Mouse (Mus musculus) ES-Bruce4 (cell line): ENCODE results near the gene Krt35. TPM values are rescaled to one million over a fixed set of nuclear protein-coding genes. Genes with fewer than 3 reads are reported as not detected.

Experiments used
- H3K27ac ChIP-seq: 2 replicates; pipeline ENCODE4 v1.5.1; 2012; ENCODE audit warnings: low read length, inconsistent platforms; ENCODE audit not compliant: insufficient read depth
- H3K27me3 ChIP-seq: 2 replicates; pipeline ENCODE4 v1.6.1; 2012; ENCODE audit warnings: mild to moderate bottlenecking, low read length, inconsistent platforms; ENCODE audit not compliant: control insufficient read depth, poor library complexity, insufficient read depth, severe bottlenecking
- H3K36me3 ChIP-seq: 2 replicates; pipeline ENCODE4 v1.6.1; 2012; ENCODE audit warnings: inconsistent platforms, mild to moderate bottlenecking, low read length, moderate library complexity; ENCODE audit not compliant: control insufficient read depth, poor library complexity, insufficient read depth, severe bottlenecking
- H3K4me1 ChIP-seq: one replicate; pipeline ENCODE4 v1.8.1; 2011; ENCODE audit warnings: low read length; ENCODE audit not compliant: control insufficient read depth, insufficient read depth
- H3K4me3 ChIP-seq: 2 replicates; pipeline ENCODE4 v1.5.1; 2011; ENCODE audit warnings: low read depth, mild to moderate bottlenecking, low read length
- H3K9ac ChIP-seq: 2 replicates; pipeline ENCODE4 v1.6.1; 2012; ENCODE audit warnings: low read depth, mild to moderate bottlenecking, inconsistent platforms; ENCODE audit not compliant: poor library complexity, severe bottlenecking
- H3K9me3 ChIP-seq: replicated peaks from 2 replicates; pipeline ENCODE4 v1.6.1; 2012; ENCODE audit warnings: mild to moderate bottlenecking, low read length, inconsistent platforms; ENCODE audit not compliant: control insufficient read depth, poor library complexity, insufficient read depth, severe bottlenecking
- CTCF ChIP-seq: IDR thresholded peaks from one replicate; pipeline ENCODE4 v1.8.1; 2011; ENCODE audit warnings: low read depth, low read length
- EP300 ChIP-seq: IDR thresholded peaks from 2 replicates; pipeline ENCODE4 v1.6.1; 2011; ENCODE audit warnings: low read depth, low read length; ENCODE audit not compliant: insufficient read depth
- POLR2A ChIP-seq: IDR thresholded peaks from one replicate; pipeline ENCODE4 v1.8.1; 2011; ENCODE audit warnings: low read length; ENCODE audit not compliant: insufficient read depth
- polyA plus RNA-seq: library from polyadenylated mRNA; stranded (reverse); fragments of >200 nt; gene quantifications from 2 replicates; pipeline ENCODE4 v1.2.4, GENCODE M21; 2011; ENCODE audit warnings: low read depth; ENCODE audit not compliant: missing spikeins, insufficient read depth, insufficient read length

The Krt35 gene
- polyA plus RNA-seq, result not detected in 2 replicates

- no peaks in the 10 kb centered on the region for H3K27me3 ChIP-seq
- no peak for TF ChIP-seq POLR2A
- no peak for TF ChIP-seq CTCF
- no peak for TF ChIP-seq EP300
- H3K27ac ChIP-seq, result no peak within 1 kb of the TSS
- H3K36me3 ChIP-seq, result no peaks in the 10 kb centered on the region
- H3K9me3 ChIP-seq, result no peaks in the 10 kb centered on the region
- no peak within 1 kb of the TSS for H3K9ac ChIP-seq
- no peaks in the 10 kb centered on the region for H3K4me1 ChIP-seq
- no peak within 1 kb of the TSS for H3K4me3 ChIP-seq
Observed at GRCm38 (mm10) chr11:100096141-100096540, at the start of gene Krt35. Gene Krt35, minus strand, starts transcription at chr11:100096241.

- Histone ChIP-seq H3K4me1 (no peaks in the 10 kb centered on the region), H3K27me3 (no peaks in the 10 kb centered on the region), H3K27ac (no peak overlapping the region), H3K36me3 (no peaks in the 10 kb centered on the region), H3K4me3 (peak overlapping the region; percentile 56), H3K9me3 (no peaks in the 10 kb centered on the region), H3K9ac (peak overlapping the region; percentile 8)
- no peak for TF ChIP-seq POLR2A
- no peak for TF ChIP-seq CTCF
- no peak for TF ChIP-seq EP300
Observed at GRCm38 (mm10) chr11:100145104-100145503, 49.1 kb upstream of the Krt35 start.

DNA sequence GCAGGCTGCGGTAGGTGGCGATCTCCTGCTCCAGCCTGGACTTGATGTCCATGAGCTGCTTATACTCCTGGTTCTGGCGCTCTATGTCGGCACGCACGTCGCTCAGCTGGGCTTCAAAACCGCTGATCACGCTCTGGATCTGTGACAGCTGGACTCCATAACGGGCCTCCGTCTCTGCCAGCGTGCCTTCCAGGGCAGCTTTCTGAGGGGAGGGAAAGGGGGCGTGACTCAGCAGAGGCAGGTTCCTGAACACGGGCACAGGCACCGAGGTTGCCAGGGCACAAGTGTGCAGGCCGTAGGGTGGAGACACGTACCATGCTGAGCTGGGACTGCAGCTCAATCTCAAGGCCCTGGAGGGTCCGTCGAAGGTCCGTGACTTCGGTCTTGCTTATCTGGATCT is 44.9 kb upstream of the Krt35 start:
- Histone ChIP-seq H3K9me3 (no peaks in the 10 kb centered on the region), H3K27me3 (no peaks in the 10 kb centered on the region), H3K36me3 (no peaks in the 10 kb centered on the region), H3K4me3 (no peak overlapping the region), H3K4me1 (no peaks in the 10 kb centered on the region), H3K27ac (no peak overlapping the region), H3K9ac (no peak overlapping the region)
- TF ChIP-seq POLR2A (no peak), EP300 (no peak), CTCF (no peak)

- Histone ChIP-seq H3K4me1 (no peaks in the 10 kb centered on the region), H3K27me3 (no peaks in the 10 kb centered on the region), H3K9me3 (no peaks in the 10 kb centered on the region), H3K4me3 (no peak overlapping the region), H3K36me3 (no peaks in the 10 kb centered on the region), H3K9ac (no peak overlapping the region), H3K27ac (no peak overlapping the region)
- TF ChIP-seq CTCF (no peak), POLR2A (no peak), EP300 (no peak)
Observed at GRCm38 (mm10) chr11:100139391-100139790, 43.4 kb upstream of the Krt35 start.

DNA sequence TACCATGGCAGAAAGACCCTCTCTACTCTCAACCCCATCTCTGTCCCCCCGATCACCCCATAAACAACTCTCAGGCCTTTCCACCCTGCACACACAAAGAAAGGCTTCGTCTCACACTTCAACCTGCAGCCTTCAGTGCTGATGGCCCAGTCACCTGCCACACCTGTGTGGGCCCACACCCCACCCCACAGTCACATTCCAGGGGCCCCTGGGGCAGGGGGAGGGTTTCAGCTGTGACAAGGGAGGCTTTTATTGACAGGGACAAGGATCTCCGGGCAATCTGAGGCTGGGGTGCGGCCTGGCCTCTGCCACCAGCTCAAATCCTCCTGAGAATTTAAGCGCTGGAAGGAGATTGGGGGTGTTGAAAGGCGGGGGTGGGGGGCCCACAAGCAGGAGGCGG is 42.8 kb upstream of the Krt35 start:
- Histone ChIP-seq H3K4me1 (no peaks in the 10 kb centered on the region), H3K27me3 (no peaks in the 10 kb centered on the region), H3K4me3 (no peak overlapping the region), H3K9me3 (no peaks in the 10 kb centered on the region), H3K9ac (no peak overlapping the region), H3K27ac (no peak overlapping the region), H3K36me3 (no peaks in the 10 kb centered on the region)
- TF ChIP-seq EP300, result no peak
- TF ChIP-seq POLR2A, result no peak
- no peak for TF ChIP-seq CTCF

DNA sequence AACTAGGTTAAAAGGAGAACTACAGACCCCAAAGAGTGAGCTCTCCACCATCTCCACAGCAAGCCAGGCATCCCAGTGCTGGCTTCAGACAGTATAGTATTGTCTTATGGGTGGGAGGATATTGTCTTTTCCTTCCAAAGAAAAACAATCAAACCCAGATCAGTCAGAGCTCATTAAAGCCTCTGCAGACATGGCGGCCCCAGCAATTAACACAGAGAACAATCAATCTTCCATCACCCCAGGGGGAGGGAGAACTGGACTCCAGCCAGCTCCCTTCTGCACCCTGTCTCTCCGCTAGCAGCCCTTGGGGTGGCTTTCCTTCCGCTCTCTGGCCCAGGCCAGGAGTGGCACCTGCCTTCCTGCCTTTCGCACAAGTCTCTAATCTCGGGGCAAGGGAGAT is 41.7 kb upstream of the Krt35 start:
- H3K36me3 ChIP-seq, result no peaks in the 10 kb centered on the region

More for the DNA sequence above, 41.7 kb upstream of the Krt35 start:
- Histone ChIP-seq H3K27ac (no peak overlapping the region), H3K4me3 (no peak overlapping the region), H3K27me3 (no peaks in the 10 kb centered on the region), H3K9me3 (no peaks in the 10 kb centered on the region), H3K9ac (no peak overlapping the region), H3K4me1 (no peaks in the 10 kb centered on the region)
- no peak for TF ChIP-seq EP300
- no peak for TF ChIP-seq CTCF
- TF ChIP-seq POLR2A, result no peak
